Mouse (Mus musculus) liver, embryonic 16.5 days (tissue): Measurements from ENCODE around the gene Wasf3. TPM values are rescaled to one million over a fixed set of nuclear protein-coding genes. Genes with fewer than 3 reads are reported as not detected.

ENCODE experiments used
- ATAC-seq: fragments of 200-750 bp; cut with Nextera tagmentation; 2 replicates; pipeline ENCODE4 v1.8.0; 2017; ENCODE audit warnings: low read depth, mild to moderate bottlenecking, moderate number of reproducible peaks, moderate library complexity
- H3K27ac ChIP-seq: fragments of 300-500 bp; sonication (generic); 2 replicates; pipeline ENCODE4 v1.5.1; 2014; ENCODE audit warnings: mild to moderate bottlenecking, low read length
- H3K27me3 ChIP-seq: fragments of 300-500 bp; sonication (generic); 2 replicates; pipeline ENCODE4 v1.6.1; 2014; ENCODE audit warnings: low read depth, low read length, mixed read lengths; ENCODE audit not compliant: control insufficient read depth, insufficient read depth
- H3K36me3 ChIP-seq: fragments of 300-500 bp; sonication (generic); 2 replicates; pipeline ENCODE4 v1.6.1; 2014; ENCODE audit warnings: mild to moderate bottlenecking; ENCODE audit not compliant: control insufficient read depth, insufficient read depth
- H3K4me1 ChIP-seq: fragments of 300-500 bp; sonication (generic); 2 replicates; pipeline ENCODE4 v1.6.1; 2014; ENCODE audit warnings: low read depth, low read length, mixed read lengths; ENCODE audit not compliant: control insufficient read depth
- H3K4me2 ChIP-seq: fragments of 300-500 bp; sonication (generic); 2 replicates; pipeline ENCODE4 v1.6.1; 2014; ENCODE audit warnings: low read depth, low read length, mixed read lengths
- H3K4me3 ChIP-seq: fragments of 300-500 bp; sonication (generic); 2 replicates; pipeline ENCODE4 v1.5.1; 2014; ENCODE audit warnings: low read depth, mild to moderate bottlenecking, low read length
- H3K9ac ChIP-seq: fragments of 300-500 bp; sonication (generic); 2 replicates; pipeline ENCODE4 v1.6.1; 2014; ENCODE audit warnings: low read depth, low read length
- H3K9me3 ChIP-seq: fragments of 300-500 bp; sonication (generic); replicated peaks from 2 replicates; pipeline ENCODE4 v1.6.1; 2016; ENCODE audit warnings: low read length; ENCODE audit not compliant: control insufficient read depth
- WGBS: fragments of 180-500 bp; shearing (Covaris S2); extraction: QIAGEN DNeasy Blood & Tissue Kit; methylation state at CpG from one replicate; pipeline ENCODE4 v1.1.7; 2014; ENCODE audit not compliant: insufficient replicate concordance; 5-methylcytosine and 5-hydroxymethylcytosine counted together
- polyA plus RNA-seq: library from polyadenylated mRNA; unstranded; fragments of >200 nt; fragmentation: Nextera tagmentation; extraction: Ambion mirVana; gene quantifications from 2 replicates; pipeline ENCODE4 v1.2.1, GENCODE M21; 2015

Wasf3 gene
- polyA plus RNA-seq, 1 experiment from 2014 or later, result 0.04 TPM

- Histone ChIP-seq H3K4me2 (no peak overlapping the region), H3K9ac (no peak overlapping the region), H3K27ac (no peak overlapping the region), H3K4me1 (no peaks in the 10 kb centered on the region), H3K36me3 (no peaks in the 10 kb centered on the region), H3K4me3 (no peak overlapping the region), H3K9me3 (no peaks in the 10 kb centered on the region), H3K27me3 (no peaks in the 10 kb centered on the region)
- no peak for ATAC-seq
- 76% methylated on average over 8 of the region's 8 CpGs for WGBS
These were observed 23.8 kb downstream of the Wasf3 start for GRCm38 (mm10) chr5:146408604-146409003.

DNA sequence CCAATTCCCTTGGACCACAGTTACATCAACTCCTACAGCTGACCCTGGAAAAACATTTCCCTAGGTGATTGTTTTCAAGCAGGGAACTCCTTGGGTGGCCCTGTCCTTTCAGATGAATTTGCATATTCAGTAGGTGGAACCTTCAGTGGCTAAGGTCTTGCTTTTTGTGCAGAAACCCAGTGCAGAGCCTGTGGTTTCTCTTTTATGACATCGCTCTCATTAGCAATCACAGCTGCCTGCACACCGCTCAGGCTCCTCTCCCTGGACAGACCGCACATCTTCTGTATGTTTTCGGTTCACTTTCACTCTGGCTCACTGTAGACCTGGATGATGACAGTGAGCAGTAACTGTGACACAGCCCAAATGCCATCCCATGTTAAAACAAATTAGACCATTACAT is 26.0 kb downstream of the Wasf3 start:
- WGBS, result 66% methylated on average over 4 of the region's 4 CpGs
- no peaks in the 10 kb centered on the region for H3K27me3 ChIP-seq
- no peak overlapping the region for H3K9ac ChIP-seq
- ATAC-seq, result no peak
- no peaks in the 10 kb centered on the region for H3K36me3 ChIP-seq
- H3K27ac ChIP-seq, result no peak overlapping the region
- H3K9me3 ChIP-seq, result no peaks in the 10 kb centered on the region
- H3K4me1 ChIP-seq, result no peaks in the 10 kb centered on the region
- no peak overlapping the region for H3K4me3 ChIP-seq
- no peak overlapping the region for H3K4me2 ChIP-seq

DNA sequence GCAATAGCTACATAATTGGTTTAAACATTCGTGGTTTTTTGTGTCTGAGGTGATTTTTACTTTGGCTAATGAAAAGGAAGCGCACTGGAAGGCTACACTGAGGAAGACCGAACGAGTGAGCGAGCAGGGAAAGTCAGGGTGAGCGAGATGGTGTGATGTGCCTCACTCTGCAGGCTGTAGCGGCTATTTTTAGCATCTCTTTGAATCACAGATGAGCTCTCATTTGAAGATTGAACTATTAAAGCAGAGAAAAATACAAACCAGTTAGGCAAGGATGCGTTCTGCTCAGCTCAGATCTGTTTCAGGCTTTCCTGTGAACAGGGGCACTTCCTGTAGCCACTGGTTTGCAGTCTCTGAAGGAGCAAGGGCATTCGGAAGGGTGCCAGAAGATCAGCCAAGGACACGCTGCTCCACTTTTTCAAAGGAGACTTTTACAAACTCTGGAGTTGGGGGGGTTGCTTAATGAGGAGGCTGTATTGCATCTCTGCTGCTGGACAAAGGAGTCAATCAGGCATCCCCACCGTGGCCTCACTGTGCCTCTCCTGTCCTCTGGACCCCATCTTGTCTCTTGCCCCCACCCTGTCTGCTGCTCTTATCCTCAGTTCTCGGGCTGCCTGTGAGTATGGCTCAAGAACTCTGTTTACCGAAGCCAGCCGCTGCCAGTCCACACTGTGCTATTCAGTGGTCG is 28.1 kb downstream of the Wasf3 start:
- WGBS, result 61% methylated on average over 15 of the region's 15 CpGs
- no peak overlapping the region for H3K9ac ChIP-seq

DNA sequence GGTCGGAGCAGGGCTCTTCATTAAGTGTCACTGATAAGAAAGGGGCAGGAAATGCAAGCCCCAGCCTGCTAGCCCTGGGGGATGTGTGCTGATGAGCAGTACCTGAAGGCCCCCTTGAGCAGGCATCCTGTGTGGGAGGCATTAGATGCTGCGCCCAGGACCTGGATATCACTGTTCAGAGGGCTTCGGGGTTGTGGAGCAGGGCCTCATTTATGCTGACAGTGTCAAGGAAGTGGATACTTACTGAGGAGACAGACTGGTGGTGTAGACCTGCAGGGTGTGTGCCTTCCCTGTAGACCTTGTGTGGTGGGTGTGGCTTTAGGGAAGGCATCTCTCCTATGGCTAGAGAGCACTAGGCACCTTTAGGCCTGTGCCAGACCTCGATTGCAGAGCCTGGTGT is 29.8 kb downstream of the Wasf3 start:
- no peaks in the 10 kb centered on the region for H3K9me3 ChIP-seq
- no peak overlapping the region for H3K27ac ChIP-seq
- ATAC-seq, result no peak
- H3K36me3 ChIP-seq, result no peaks in the 10 kb centered on the region
- no peaks in the 10 kb centered on the region for H3K27me3 ChIP-seq
- no peaks in the 10 kb centered on the region for H3K4me1 ChIP-seq
- WGBS, result 48% methylated on average over 4 of the region's 4 CpGs
- H3K4me2 ChIP-seq, result no peak overlapping the region
- H3K4me3 ChIP-seq, result no peak overlapping the region
- H3K9ac ChIP-seq, result no peak overlapping the region

More for the DNA sequence above, 28.1 kb downstream of the Wasf3 start:
- no peak overlapping the region for H3K4me3 ChIP-seq
- no peaks in the 10 kb centered on the region for H3K4me1 ChIP-seq
- no peak for ATAC-seq
- H3K27ac ChIP-seq, result no peak overlapping the region
- H3K27me3 ChIP-seq, result no peaks in the 10 kb centered on the region
- H3K4me2 ChIP-seq, result no peak overlapping the region
- no peaks in the 10 kb centered on the region for H3K36me3 ChIP-seq
- no peaks in the 10 kb centered on the region for H3K9me3 ChIP-seq

DNA sequence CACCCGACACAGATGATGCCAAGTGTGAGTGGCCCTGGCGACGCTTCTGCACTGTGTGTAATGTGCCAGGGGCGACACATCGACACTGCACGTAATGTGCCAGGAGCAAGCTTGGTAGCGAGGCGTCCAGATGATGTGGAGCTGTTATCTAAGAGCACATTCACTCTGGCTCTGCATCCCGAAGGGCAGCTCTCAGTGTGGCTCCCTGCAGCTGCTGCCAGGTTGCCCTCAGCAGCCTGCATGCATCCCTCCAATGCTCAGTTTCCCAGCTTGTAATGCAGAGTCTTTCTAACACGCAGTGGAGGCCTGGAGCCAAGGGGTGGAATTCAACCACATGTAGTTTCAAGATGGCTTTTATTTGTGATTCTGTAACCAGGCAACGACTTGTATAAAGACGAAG is 30.4 kb downstream of the Wasf3 start:
- no peaks in the 10 kb centered on the region for H3K9me3 ChIP-seq
- no peak overlapping the region for H3K4me2 ChIP-seq
- ATAC-seq, result no peak
- no peak overlapping the region for H3K9ac ChIP-seq
- H3K4me1 ChIP-seq, result no peaks in the 10 kb centered on the region
- 69% methylated on average over 12 of the region's 12 CpGs for WGBS
- H3K4me3 ChIP-seq, result no peak overlapping the region
- H3K27ac ChIP-seq, result no peak overlapping the region
- H3K27me3 ChIP-seq, result no peaks in the 10 kb centered on the region
- H3K36me3 ChIP-seq, result no peaks in the 10 kb centered on the region

DNA sequence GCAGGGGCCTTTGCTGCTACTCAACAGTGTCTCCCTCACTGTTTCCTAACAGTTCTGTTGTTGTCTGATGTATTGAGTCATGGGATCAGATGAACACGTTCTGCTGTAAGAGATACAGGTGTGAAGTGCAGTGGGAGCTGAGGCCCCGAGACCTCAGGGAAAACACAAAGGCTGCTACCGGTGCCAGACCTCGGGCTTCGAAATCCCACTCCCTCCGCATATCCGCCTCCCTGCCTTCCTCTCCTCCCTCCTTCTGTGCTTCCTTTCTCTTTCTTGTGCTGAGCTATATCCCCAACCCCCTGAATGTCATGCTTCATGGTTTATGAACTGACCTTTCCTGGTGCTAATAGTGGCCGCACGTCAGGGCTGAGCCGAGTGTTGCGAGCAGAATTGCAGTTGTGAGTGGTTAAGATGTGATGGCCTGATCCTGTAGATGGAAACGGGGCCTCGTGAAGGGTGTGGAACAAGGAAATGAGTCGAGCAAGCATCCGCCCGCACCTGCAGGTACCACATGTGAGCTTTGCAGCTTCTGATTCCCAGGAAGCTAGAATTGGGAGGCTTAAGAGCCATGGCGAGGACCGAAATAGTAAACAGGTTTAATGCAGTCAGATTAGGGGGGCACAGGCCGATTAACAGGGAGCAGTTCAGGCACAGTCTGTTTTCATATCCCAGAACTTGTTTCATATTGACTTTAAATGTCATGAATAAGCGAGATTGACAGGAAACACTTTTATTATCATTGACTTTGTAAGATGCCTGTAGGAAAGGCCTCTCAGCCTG is 31.7 kb downstream of the Wasf3 start:
- ATAC-seq, result no peak
- H3K4me1 ChIP-seq, result no peaks in the 10 kb centered on the region
- H3K27ac ChIP-seq, result no peak overlapping the region
- 59% methylated on average over 20 of the region's 20 CpGs for WGBS
- H3K4me2 ChIP-seq, result no peak overlapping the region
- H3K4me3 ChIP-seq, result no peak overlapping the region
- H3K9me3 ChIP-seq, result no peaks in the 10 kb centered on the region
- H3K9ac ChIP-seq, result no peak overlapping the region
- no peaks in the 10 kb centered on the region for H3K27me3 ChIP-seq
- H3K36me3 ChIP-seq, result no peaks in the 10 kb centered on the region

DNA sequence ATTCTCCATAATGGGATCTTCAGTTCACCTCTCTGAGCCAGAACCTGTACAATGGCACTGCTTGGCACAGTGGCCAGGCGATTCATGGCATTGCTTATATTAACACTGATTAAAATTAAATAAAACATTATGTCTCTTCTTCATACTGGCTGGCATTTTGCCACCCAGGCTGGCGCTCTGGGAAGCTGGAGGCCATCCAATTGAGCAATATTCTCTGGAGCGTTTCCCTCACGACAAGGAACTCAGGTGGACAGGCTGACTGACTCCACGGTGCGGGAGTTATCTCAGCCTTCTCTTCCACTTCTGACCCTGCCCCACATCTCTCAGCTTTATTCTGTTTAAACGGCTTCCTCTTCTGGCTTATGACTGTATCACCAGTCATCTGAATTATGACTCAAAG is 33.3 kb downstream of the Wasf3 start:
- Histone ChIP-seq H3K27me3 (no peaks in the 10 kb centered on the region), H3K9me3 (no peaks in the 10 kb centered on the region), H3K4me3 (no peak overlapping the region), H3K27ac (no peak overlapping the region), H3K36me3 (no peaks in the 10 kb centered on the region), H3K4me1 (no peaks in the 10 kb centered on the region), H3K4me2 (no peak overlapping the region), H3K9ac (no peak overlapping the region)
- WGBS, result 59% methylated on average over 7 of the region's 7 CpGs
- no peak for ATAC-seq

DNA sequence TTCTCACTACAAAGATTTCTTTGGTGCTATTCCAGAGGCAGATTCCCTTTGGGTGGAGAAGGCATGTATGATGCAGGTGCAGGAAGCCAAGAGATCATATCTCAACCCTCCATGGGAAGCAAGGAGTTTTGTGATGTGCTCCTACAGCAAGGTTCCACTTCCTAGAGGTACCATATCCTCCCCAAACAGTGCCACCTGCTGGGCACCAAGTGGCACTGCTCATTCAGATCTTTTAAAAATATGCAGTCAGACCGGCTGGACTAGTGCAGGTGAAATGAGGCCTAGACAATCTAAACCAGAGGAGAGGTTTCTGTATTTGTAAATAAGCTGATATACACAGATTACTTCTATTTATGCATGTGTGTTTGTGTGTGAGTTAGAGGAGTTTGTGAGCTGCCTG is 35.3 kb downstream of the Wasf3 start:
- no peak overlapping the region for H3K4me2 ChIP-seq
- 53% methylated on average over 1 of the region's 1 CpGs for WGBS
- no peak overlapping the region for H3K9ac ChIP-seq
- H3K36me3 ChIP-seq, result no peaks in the 10 kb centered on the region
- no peaks in the 10 kb centered on the region for H3K27me3 ChIP-seq
- ATAC-seq, result no peak
- no peaks in the 10 kb centered on the region for H3K4me1 ChIP-seq
- no peaks in the 10 kb centered on the region for H3K9me3 ChIP-seq
- no peak overlapping the region for H3K27ac ChIP-seq
- no peak overlapping the region for H3K4me3 ChIP-seq

DNA sequence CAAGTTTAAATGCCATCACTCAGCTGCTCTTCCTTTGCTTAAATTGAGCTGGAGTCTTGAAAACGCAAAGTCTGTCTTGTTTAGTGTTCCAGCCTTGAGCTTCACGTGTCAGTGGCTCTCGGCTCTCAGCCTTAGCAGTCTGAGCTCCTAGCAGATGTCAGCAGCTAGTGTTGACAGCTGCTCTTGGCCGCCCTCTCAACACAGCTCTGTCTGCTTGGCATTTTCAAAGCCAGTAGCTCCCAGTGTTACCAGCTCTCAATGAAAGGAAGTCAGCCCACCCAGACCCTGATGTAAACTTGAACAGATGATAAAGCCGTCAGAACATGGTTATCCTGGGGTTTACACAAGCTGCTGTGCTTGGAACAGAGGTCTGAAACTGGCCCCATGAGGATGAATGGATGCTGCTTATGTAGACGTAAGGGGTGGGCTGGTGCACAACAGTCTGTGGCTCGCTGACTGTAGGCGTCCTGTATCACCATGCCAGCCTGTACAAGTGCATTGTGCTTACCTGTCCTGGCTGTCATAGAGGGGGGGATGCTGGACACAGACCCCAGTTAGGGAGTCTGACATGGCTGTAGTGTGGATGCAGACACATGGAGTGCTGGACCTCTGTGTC is 40.0 kb downstream of the Wasf3 start:
- Histone ChIP-seq H3K27ac (no peak overlapping the region), H3K4me2 (no peak overlapping the region), H3K27me3 (no peaks in the 10 kb centered on the region), H3K4me3 (no peak overlapping the region), H3K4me1 (no peaks in the 10 kb centered on the region), H3K9ac (no peak overlapping the region), H3K9me3 (no peaks in the 10 kb centered on the region), H3K36me3 (no peaks in the 10 kb centered on the region)
- no peak for ATAC-seq
- WGBS, result 58% methylated on average over 8 of the region's 8 CpGs
